ENCODE assay signal across 13 mouse cellular contexts in the genomic region with DNA sequence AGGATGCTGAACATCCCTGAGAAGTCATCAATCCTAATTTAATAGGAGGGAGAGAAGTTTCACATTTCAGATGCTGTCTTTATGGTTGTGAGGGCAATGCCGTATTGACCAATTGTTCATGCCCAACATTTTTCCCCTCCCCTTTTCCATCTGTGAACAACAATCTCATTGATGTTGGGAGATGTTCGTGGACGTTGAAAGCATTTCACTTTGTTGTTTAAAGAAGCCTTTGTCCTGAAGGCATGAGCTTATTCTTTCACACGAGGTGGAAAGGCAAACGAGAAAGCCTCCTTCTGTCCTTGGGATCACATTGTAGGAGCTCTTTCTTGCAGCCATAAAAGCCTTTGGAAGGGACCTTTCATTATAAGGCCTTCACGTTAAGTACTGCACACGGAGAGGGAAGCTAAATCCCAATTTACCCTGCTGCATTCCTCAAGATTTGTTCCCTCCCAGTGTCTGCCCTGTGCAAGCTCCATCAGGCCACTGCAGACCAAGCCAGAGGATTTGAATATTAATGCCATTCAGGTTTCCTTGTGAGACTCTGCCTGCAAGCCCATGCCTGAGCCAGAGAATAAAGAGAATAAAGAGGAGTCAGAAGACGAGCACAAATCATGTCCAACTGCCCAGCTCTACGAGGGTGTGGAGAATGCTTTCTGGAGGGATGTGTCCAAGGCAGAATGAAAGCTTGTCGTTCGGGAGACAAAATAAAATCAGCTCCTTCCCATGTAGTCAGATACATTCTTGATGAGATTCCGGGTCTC.
DNase-seq lines count a peak whose midpoint lies in the region; ATAC-seq and TF ChIP-seq lines count a peak whose summit lies in the region.
"Had no signal": no experiment of that assay in that cellular context is flagged by ENCODE, and none has a peak within 500 bp of the region (broad histone marks: within the 10 kb centered on the region; RNA-seq: fewer than 3 reads in every experiment).

No protein-coding gene starts in this region.

- no peak for TF ChIP-seq CTCF in layer of hippocampus, adult 2 months (conservative IDR thresholded peaks at IDR 0.05)

- peak overlapping the region; percentile 52 for H3K27ac ChIP-seq in layer of hippocampus, adult 2 months
- peak overlapping the region; percentile 40; the same call in 1 of the 2 replicates for H3K27ac ChIP-seq in embryonic facial prominence, embryonic 15.5 days (replicated peaks)
- peak overlapping the region; percentile 44 for H3K27ac ChIP-seq in hindbrain, embryonic 16.5 days (ENCODE audit: low read depth, low read length)
- peak overlapping the region; percentile 80 for H3K27ac ChIP-seq in neural tube, embryonic 13.5 days (replicated peaks)

- H3K36me3 ChIP-seq in embryonic facial prominence, embryonic 15.5 days, result no peaks in the 10 kb centered on the region
- no peaks in the 10 kb centered on the region for H3K36me3 ChIP-seq in hindbrain, embryonic 16.5 days (ENCODE audit: control insufficient read depth, insufficient read depth, low read length)
- no peaks in the 10 kb centered on the region for H3K36me3 ChIP-seq in neural tube, embryonic 13.5 days

- H3K4me3 ChIP-seq in layer of hippocampus, adult 2 months, result no peak overlapping the region
- no peak overlapping the region for H3K4me3 ChIP-seq in embryonic facial prominence, embryonic 15.5 days (replicated peaks)
- H3K4me3 ChIP-seq in hindbrain, embryonic 16.5 days (ENCODE audit: low read length), result no peak overlapping the region
- H3K4me3 ChIP-seq in neural tube, embryonic 13.5 days, result no peak overlapping the region
- H3K4me3 ChIP-seq: megakaryocyte, embryonic 14.5 days had no signal

- peak overlapping the region; percentile 13; the same call in 1 of the 2 replicates for H3K4me2 ChIP-seq in embryonic facial prominence, embryonic 15.5 days (replicated peaks)
- H3K4me2 ChIP-seq in hindbrain, embryonic 16.5 days (ENCODE audit: low read length), result peak overlapping the region; percentile 22
- H3K4me2 ChIP-seq in neural tube, embryonic 13.5 days, result peak overlapping the region; percentile 16
- H3K4me2 ChIP-seq: heart, embryonic 11.5 days had no signal

- no peak for ATAC-seq in embryonic facial prominence, embryonic 15.5 days (ENCODE audit: insufficient number of reproducible peaks, low FRiP score, low TSS enrichment, low read depth)
- ATAC-seq in hindbrain, embryonic 16.5 days, result peak; percentile 69
- ATAC-seq in neural tube, embryonic 13.5 days (ENCODE audit: low read depth), result peak; percentile 85
- no peak for ATAC-seq in granulocyte monocyte progenitor cell, adult 5-6 weeks (replicated peaks; ENCODE audit: poor library complexity, severe bottlenecking)
- no peak for ATAC-seq in megakaryocyte, adult 5-6 weeks (ENCODE audit: poor library complexity, severe bottlenecking)

- no peaks in the 10 kb centered on the region for H3K9me3 ChIP-seq in embryonic facial prominence, embryonic 15.5 days (replicated peaks)
- no peaks in the 10 kb centered on the region for H3K9me3 ChIP-seq in hindbrain, embryonic 16.5 days (ENCODE audit: control insufficient read depth, low read length)
- no peaks in the 10 kb centered on the region for H3K9me3 ChIP-seq in neural tube, embryonic 13.5 days

- no peak for DNase-seq in layer of hippocampus, adult 2 months (ENCODE audit: low spot score in 2 of 2)
- DNase-seq in layer of hippocampus, postnatal 36 days, result no peak
- DNase-seq in spleen, postnatal 4 days (ENCODE audit: low spot score in 2 of 2), result no peak
- DNase-seq: cerebellum, adult 11 months; kidney, adult 9 months; thymus, postnatal 36 days had no signal

- 18% methylated on average over 12 of the region's 12 CpGs for WGBS in embryonic facial prominence, embryonic 15.5 days
- WGBS in hindbrain, embryonic 16.5 days, result 9% methylated on average over 12 of the region's 12 CpGs
- 11% methylated on average over 12 of the region's 12 CpGs for WGBS in neural tube, embryonic 13.5 days

- H3K27me3 ChIP-seq in embryonic facial prominence, embryonic 15.5 days, result no peaks in the 10 kb centered on the region
- H3K27me3 ChIP-seq in hindbrain, embryonic 16.5 days (replicated peaks; ENCODE audit: control insufficient read depth, insufficient read depth, low read length), result no peaks in the 10 kb centered on the region
- H3K27me3 ChIP-seq in neural tube, embryonic 13.5 days, result no peaks in the 10 kb centered on the region
- H3K27me3 ChIP-seq: megakaryocyte, embryonic 14.5 days had no signal

- peaks cover 10% of the 10 kb centered on the region for H3K4me1 ChIP-seq in embryonic facial prominence, embryonic 15.5 days
- H3K4me1 ChIP-seq in hindbrain, embryonic 16.5 days (ENCODE audit: control insufficient read depth, insufficient read depth, low read depth, low read length), result peaks cover 5% of the 10 kb centered on the region
- H3K4me1 ChIP-seq in neural tube, embryonic 13.5 days (replicated peaks), result peaks cover 20% of the 10 kb centered on the region
- H3K4me1 ChIP-seq: megakaryocyte, embryonic 14.5 days had no signal

- no peak overlapping the region for H3K9ac ChIP-seq in embryonic facial prominence, embryonic 15.5 days
- no peak overlapping the region for H3K9ac ChIP-seq in hindbrain, embryonic 16.5 days (ENCODE audit: low read depth, low read length)
- H3K9ac ChIP-seq in neural tube, embryonic 13.5 days, result peak overlapping the region; percentile 2; the same call in 1 of the 2 replicates

Comparison
In these comparisons a context has a peak if more than half of its experiments do, and no peak if none do; other contexts are left out.
1. ATAC-seq: peak in hindbrain, embryonic 16.5 days (single experiment) and neural tube, embryonic 13.5 days (single experiment); none in embryonic facial prominence, embryonic 15.5 days (single experiment), granulocyte monocyte progenitor cell, adult 5-6 weeks (single experiment) and megakaryocyte, adult 5-6 weeks (single experiment).
2. Peak in every context shown above with its lines, with median percentiles within 50 percentile points of each other: H3K27ac ChIP-seq and H3K4me2 ChIP-seq.